Mouse (Mus musculus): Measurements from ENCODE around the gene Rhot2. TPM values are rescaled to one million over a fixed set of nuclear protein-coding genes. Genes with fewer than 3 reads are reported as not detected.

Gene Rhot2
- polyA plus RNA-seq (2015; fragmentation: Nextera tagmentation; extraction: Ambion mirVana) = 12.9 and 13.5 TPM in 2 replicates

DNA sequence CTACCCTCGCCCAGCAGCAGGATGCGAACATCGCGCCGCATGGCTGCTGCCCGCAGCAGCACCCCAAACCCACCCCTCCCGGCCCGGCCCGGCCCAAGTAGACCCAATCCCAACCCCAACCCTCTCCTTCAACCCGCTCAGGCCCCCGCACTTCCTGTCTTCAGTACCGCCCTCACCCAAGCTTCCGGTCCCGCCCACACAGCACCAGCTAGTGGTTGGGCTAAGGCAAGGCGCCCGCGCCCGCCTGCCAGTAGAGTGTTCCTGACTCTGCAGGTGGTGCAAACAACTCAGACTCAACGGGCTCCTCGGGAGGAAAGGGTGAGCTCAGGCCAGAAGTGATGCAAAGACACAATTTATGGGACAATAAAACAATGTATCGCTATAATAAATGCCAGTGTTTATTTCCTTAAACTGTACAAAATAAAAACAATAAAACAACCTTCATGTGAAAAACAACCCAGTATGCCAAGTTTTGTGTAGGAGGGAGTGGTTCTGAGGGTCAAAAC, at the start of gene Rhot2:
TSS of gene Rhot2 (minus strand) at position 456 of the 506 bp plus-strand sequence.

GRCm38 (mm10) chr17:25880196-25880910, 35.7 kb upstream of the Rhot2 start, which contains the start of gene Wfikkn1:
Gene Wfikkn1 (minus strand): TSS chr17:25880858.

GRCm38 (mm10) chr17:25874721-25875170, 30.1 kb upstream of the Rhot2 start, which contains the start of gene Mettl26:
Gene Mettl26 (plus strand): TSS chr17:25875074.

DNA sequence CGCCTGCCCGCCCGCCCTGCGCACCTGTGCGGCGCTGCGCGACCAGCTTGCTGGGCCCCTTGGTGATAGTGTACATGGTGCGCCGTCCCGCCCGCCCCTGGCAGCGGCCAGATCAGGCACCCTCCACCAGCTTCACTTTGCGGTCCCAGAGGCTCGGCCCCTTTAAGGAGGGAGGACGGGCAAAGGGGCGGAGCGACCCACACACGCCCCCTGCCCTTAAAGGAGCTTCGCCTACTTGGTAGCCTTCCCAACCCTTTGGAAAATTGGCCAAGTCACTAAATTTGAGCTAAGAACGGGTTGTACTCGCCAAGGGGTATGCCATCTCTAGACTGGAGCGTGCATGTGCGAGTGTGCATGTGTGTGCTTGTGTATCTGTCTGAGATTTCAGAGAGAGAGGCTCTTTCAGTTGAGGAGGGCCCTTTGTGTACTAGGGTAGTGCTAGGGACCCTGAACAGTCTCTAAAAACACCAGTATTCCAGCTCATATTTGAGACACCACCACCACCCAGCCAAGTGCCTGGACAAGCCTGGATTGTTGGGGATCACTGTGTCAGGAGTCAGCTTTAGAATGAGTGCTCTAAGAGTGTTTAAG, 24.0 kb upstream of the Rhot2 start, which contains the start of gene Mcrip2:
TSS of gene Mcrip2 (minus strand) at position 164 of the 591 bp plus-strand sequence.

DNA sequence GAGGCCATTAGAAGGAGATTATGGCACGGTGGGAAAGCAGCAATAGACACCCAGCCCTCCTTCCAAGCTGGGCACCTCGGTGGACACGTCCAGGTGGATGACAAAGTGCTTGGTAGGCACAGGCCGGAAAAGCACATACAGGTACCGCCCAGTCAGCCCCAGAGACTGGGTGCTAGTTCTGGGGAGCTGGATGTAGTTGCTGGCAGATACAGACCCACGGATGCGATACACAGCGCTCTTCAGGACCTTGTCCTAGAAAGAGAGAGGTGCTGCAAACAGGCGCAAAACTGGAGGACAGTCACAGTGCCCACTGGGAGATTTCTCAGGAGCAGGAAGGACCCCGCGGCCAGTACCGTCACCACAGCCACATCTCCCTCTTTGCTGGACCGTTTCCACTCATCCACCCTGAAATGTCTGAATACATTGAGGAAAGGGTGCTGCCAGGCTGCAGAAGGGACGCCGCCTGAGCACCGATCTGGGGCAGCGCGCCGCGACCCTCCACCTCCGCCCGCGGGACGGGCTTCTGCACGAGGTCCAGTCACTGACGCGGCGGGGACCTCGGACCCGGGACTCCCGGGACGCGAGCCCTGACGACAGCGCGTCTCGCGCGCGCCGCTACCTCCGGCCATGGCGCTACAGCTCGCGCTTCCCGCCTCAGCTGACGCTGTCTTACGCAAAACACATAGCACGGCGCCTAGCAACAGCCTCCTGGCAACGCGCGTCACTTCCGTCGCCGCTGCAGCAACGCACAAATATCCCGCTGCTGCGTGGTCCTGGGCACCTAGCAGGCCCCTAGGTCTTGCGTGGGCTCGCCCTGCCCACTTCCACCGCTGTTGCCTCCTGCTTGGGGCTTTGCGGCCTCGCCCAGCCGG, 16.4 kb upstream of the Rhot2 start, which contains the start of gene Wdr90:
TSS of gene Wdr90 (minus strand) at position 670 of the 872 bp plus-strand sequence.

DNA sequence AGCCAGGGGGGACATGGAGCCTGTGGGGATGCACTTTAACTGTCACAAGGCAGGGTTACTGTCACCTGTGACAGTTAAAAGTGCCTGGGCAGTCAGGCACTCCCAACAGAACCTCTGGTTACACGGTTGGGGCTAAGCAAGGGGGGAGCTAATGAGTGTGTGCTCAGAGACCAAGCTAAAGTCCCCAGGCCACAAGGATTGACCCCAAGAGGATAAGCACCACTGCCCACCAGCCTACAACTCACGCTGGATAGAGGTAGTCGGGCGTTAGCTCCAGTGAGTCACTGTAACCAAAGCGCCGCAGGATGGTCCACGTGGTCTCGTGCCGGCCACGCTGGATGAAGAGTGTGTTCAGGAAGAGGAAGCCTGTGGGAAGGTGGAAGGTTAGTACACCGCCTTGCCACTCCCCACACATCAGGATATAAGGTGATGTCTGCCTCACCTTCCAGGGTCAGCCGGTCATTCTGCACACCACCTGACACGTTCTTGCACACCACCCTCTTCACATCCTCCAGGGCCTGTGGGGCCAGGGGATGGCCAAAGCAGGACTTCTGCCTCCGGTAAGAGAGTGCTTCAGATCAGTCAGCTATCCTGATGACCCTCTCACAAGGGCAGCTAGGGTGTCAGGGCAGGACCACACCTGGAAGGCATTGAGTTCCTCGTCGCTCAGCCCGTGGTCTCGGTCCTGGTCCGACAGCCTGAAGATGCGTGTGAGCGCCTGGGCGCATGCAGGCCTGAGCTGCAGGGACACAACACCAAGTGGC, 3.4 kb downstream of the Rhot2 start, which contains the start of gene Gm20683:
TSS of gene Gm20683 (minus strand) at position 647 of the 764 bp plus-strand sequence.

GRCm38 (mm10) chr17:25837076-25837410, 7.6 kb downstream of the Rhot2 start, which contains the start of gene Rhbdl1:
Gene Rhbdl1 (minus strand): TSS chr17:25837295.

GRCm38 (mm10) chr17:25833291-25833663, 11.4 kb downstream of the Rhot2 start, which contains the start of gene Stub1:
Gene Stub1 (minus strand): TSS chr17:25833404.

DNA sequence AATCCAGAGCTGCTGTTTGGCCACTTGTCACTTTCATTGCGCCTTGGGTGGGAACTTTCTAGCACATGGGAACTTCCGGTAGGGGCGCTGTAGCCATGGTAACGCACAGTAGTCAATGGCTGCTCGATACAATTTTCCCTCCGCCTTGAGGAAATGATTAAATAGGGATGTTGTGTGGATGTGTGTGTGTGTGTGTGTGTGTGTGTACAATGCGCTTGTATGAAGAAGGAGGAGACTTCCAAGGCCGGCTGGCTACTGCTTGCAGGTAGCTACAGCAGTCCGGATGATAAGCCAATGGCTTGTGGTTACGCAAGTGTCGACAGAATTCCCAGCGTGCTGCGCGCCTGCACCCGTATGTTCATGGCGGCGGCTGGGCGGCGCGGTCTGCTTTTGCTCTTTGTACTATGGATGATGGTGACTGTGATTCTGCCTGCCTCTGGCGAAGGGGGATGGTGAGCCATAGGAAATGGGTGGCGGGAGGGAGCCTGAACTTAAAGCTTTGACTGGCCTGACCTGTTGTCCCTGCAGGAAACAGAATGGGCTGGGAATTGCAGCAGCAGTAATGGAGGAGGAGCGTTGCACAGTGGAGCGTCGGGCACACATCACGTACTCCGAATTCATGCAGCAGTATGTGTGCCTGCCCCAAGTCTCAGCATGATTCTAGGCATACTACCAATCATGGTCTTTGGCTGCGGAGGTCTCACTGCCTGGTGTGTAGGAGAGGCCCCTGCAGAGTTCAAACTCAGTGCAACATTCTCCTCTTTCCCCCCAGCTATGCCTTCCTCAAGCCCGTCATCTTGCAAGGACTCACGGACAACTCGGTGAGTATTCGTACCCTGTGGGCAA, 15.7 kb downstream of the Rhot2 start, which contains the start of gene Jmjd8:
TSS of gene Jmjd8 (plus strand) at position 156 of the 846 bp plus-strand sequence.

DNA sequence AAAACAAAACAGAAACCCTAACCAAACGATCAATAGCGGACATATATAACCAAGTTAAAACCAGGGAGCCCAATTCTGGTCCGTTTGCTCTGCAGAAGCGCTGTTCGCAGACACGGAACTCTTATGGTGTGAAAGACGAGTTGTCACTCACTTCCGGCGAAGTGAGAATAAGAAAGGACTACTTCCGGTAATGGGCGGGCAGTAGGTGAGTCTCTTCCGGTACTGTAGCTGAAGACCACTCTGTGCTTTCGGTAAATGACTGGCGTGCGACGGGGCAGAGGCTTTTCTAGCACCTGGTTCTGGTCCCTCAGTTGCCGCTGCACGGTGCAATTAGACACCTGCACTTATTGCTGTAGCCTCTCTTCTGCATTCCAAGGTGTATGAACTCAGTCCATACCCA, 21.2 kb downstream of the Rhot2 start, which contains the start of gene Wdr24:
TSS of gene Wdr24 (plus strand) at position 176 of the 400 bp plus-strand sequence.

DNA sequence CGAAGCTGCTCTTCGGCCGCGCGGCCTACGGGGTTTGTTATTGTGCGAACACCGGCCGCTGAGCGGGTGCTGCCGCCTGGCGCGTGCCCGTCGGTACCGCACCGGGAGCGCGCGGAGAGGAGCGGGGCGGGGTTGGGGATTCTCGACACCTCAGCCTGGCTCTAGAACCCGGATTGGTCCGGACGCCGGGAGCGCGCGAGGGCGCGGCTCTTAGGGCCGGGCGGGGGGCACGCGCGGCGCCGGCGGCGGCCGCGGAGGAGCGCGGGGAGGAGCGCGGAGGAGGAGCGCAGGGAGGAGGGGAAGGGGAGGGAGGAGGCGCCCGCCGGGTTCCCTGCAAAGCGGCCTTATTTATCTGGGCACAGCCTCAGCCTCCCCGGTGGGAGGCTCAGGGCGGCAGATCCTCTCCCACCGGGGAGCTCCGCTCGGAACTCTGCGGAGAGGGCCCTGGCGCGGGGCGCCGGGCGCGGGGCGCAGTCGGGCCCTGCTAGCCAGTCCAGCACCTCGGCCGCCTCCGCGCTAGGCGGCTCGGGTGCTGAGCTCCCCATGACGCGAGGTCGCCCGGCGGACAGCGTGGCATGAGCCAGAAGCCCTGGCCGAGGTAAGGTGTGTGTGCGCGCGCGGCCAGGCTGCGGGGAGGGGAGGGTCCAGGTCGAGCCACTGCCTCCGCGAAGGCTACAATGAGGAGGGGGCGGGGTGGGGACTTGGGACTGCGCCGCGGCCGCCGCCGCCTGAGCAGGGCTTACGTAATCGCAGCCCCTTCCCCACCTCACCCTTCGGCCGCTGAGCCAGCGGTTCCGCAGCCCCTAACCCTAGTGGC, 35.7 kb downstream of the Rhot2 start, which contains the start of gene Fbxl16:
TSS of gene Fbxl16 (plus strand) at position 297 of the 817 bp plus-strand sequence.

GRCm38 (mm10) chr17:25796951-25797369, 47.7 kb downstream of the Rhot2 start, which contains the start of gene Metrn:
Gene Metrn (minus strand): TSS chr17:25797136.

DNA sequence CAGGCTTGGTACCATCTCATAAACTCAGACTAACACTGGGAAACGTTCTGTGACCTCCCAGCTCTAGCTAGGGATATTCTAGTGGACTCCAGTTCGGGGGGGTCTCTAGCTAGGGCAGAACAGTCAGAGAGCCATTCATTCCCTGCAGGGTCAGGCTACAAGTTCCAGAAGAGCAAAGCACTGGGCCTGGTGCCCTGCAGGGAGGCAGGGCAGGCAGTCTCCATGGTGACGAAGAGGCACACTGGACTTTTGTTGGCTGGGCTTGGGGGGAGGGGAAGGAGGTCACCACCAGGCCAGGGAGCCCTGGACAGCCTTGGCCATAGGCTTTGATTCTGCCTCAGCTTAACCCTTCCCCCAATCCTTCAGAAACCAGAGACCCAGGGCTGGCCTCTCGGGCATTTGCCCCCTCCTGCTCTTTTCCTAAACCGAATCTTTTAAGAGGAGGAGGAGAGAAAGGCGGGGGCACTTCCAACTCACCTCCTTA, 49.0 kb downstream of the Rhot2 start, which contains the start of gene AC134908.4:
TSS of gene AC134908.4 (minus strand) at position 51 of the 484 bp plus-strand sequence.

DNA sequence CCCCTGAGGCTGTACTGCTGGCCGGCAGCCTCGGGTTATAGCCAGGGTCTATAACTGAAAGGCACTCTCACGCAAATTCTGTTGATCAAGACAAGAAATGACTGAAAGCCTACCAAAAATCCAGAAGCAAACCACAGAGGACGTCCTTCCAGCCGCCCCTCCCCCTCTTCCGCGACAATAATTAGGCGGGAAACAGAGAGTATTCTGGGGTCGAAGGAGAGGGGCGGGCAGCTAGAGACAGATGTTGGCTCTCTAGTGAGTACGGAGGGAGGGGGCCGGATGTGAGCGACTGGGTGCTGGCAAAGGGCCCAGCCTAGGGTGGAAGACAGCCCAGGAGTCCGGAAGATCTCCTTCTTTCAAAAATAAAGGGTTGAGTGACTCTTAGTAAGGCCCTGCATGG, 52.0 kb downstream of the Rhot2 start, which contains the start of gene Fam173a:
TSS of gene Fam173a (minus strand) at position 287 of the 400 bp plus-strand sequence.

Other genes starting within 250 kb of the Rhot2 start
- 0.97 and 2.3 TPM in 2 replicates for gene Gng13, start 127.7 kb downstream of the Rhot2 start, polyA plus RNA-seq (2015; fragmentation: Nextera tagmentation; extraction: Ambion mirVana)
- gene Chtf18, start 117.4 kb downstream of the Rhot2 start, polyA plus RNA-seq (2015; fragmentation: Nextera tagmentation; extraction: Ambion mirVana) = 23.3 and 29.4 TPM in 2 replicates
- gene Rpusd1, start 117.2 kb downstream of the Rhot2 start, polyA plus RNA-seq (2015; fragmentation: Nextera tagmentation; extraction: Ambion mirVana) = 9.7 and 10.3 TPM in 2 replicates
- gene Mslnl, start 108.8 kb downstream of the Rhot2 start, polyA plus RNA-seq (2015; fragmentation: Nextera tagmentation; extraction: Ambion mirVana) = not detected in 2 replicates
- gene Msln, start 90.5 kb downstream of the Rhot2 start, polyA plus RNA-seq (2015; fragmentation: Nextera tagmentation; extraction: Ambion mirVana) = 66.0 and 71.7 TPM in 2 replicates
- 17.6 and 18.6 TPM in 2 replicates for gene Narfl, start 71.1 kb downstream of the Rhot2 start, polyA plus RNA-seq (2015; fragmentation: Nextera tagmentation; extraction: Ambion mirVana)
- gene Haghl, start 59.2 kb downstream of the Rhot2 start, polyA plus RNA-seq (2015; fragmentation: Nextera tagmentation; extraction: Ambion mirVana) = 24.5 and 25.5 TPM in 2 replicates
- 0.10 and 0.19 TPM in 2 replicates for gene Ccdc78, start 58.3 kb downstream of the Rhot2 start, polyA plus RNA-seq (2015; fragmentation: Nextera tagmentation; extraction: Ambion mirVana)
- gene Fam173a, start 52.0 kb downstream of the Rhot2 start, polyA plus RNA-seq (2015; fragmentation: Nextera tagmentation; extraction: Ambion mirVana) = 64.4 and 68.0 TPM in 2 replicates
- not detected in 2 replicates for gene AC134908.4, start 49.2 kb downstream of the Rhot2 start, polyA plus RNA-seq (2015; fragmentation: Nextera tagmentation; extraction: Ambion mirVana)
- 42.7 and 43.8 TPM in 2 replicates for gene Metrn, start 47.7 kb downstream of the Rhot2 start, polyA plus RNA-seq (2015; fragmentation: Nextera tagmentation; extraction: Ambion mirVana)
- gene Fbxl16, start 35.8 kb downstream of the Rhot2 start, polyA plus RNA-seq (2015; fragmentation: Nextera tagmentation; extraction: Ambion mirVana) = 0.38 and 0.73 TPM in 2 replicates
- gene Wdr24, start 21.2 kb downstream of the Rhot2 start, polyA plus RNA-seq (2015; fragmentation: Nextera tagmentation; extraction: Ambion mirVana) = 9.9 and 11.4 TPM in 2 replicates
- gene Jmjd8, start 16.0 kb downstream of the Rhot2 start, polyA plus RNA-seq (2015; fragmentation: Nextera tagmentation; extraction: Ambion mirVana) = 12.0 and 13.3 TPM in 2 replicates
- 123 and 132 TPM in 2 replicates for gene Stub1, start 11.4 kb downstream of the Rhot2 start, polyA plus RNA-seq (2015; fragmentation: Nextera tagmentation; extraction: Ambion mirVana)
- 1.4 and 1.9 TPM in 2 replicates for gene Rhbdl1, start 7.6 kb downstream of the Rhot2 start, polyA plus RNA-seq (2015; fragmentation: Nextera tagmentation; extraction: Ambion mirVana)
- 1.0 and 1.1 TPM in 2 replicates for gene Gm20683, start 3.1 kb downstream of the Rhot2 start, polyA plus RNA-seq (2015; fragmentation: Nextera tagmentation; extraction: Ambion mirVana)
- 10.9 and 12.9 TPM in 2 replicates for gene Wdr90, start 16.6 kb upstream of the Rhot2 start, polyA plus RNA-seq (2015; fragmentation: Nextera tagmentation; extraction: Ambion mirVana)
- 38.2 and 38.4 TPM in 2 replicates for gene Mcrip2, start 23.9 kb upstream of the Rhot2 start, polyA plus RNA-seq (2015; fragmentation: Nextera tagmentation; extraction: Ambion mirVana)
- 34.2 and 34.8 TPM in 2 replicates for gene Mettl26, start 30.2 kb upstream of the Rhot2 start, polyA plus RNA-seq (2015; fragmentation: Nextera tagmentation; extraction: Ambion mirVana)
- 0.30 and 0.38 TPM in 2 replicates for gene Wfikkn1, start 36.0 kb upstream of the Rhot2 start, polyA plus RNA-seq (2015; fragmentation: Nextera tagmentation; extraction: Ambion mirVana)
- 7.1 and 9.0 TPM in 2 replicates for gene Rab40c, start 74.9 kb upstream of the Rhot2 start, polyA plus RNA-seq (2015; fragmentation: Nextera tagmentation; extraction: Ambion mirVana)
- gene Pigq, start 100.1 kb upstream of the Rhot2 start, polyA plus RNA-seq (2015; fragmentation: Nextera tagmentation; extraction: Ambion mirVana) = 119 and 130 TPM in 2 replicates
- 7.8 and 8.1 TPM in 2 replicates for gene Nhlrc4, start 100.1 kb upstream of the Rhot2 start, polyA plus RNA-seq (2015; fragmentation: Nextera tagmentation; extraction: Ambion mirVana)
- gene A930017K11Rik, start 107.7 kb upstream of the Rhot2 start, polyA plus RNA-seq (2015; fragmentation: Nextera tagmentation; extraction: Ambion mirVana) = 0.07 and 0.11 TPM in 2 replicates
- 15.0 and 15.2 TPM in 2 replicates for gene Capn15, start 140.9 kb upstream of the Rhot2 start, polyA plus RNA-seq (2015; fragmentation: Nextera tagmentation; extraction: Ambion mirVana)
- 3.0 and 3.6 TPM in 2 replicates for gene Rab11fip3, start 224.7 kb upstream of the Rhot2 start, polyA plus RNA-seq (2015; fragmentation: Nextera tagmentation; extraction: Ambion mirVana)
- 7.4 and 9.5 TPM in 2 replicates for gene Decr2, start 245.5 kb upstream of the Rhot2 start, polyA plus RNA-seq (2015; fragmentation: Nextera tagmentation; extraction: Ambion mirVana)

All from spleen, postnatal 0 days (tissue).